Mouse (Mus musculus) C2C12 (cell line): ENCODE data around the gene Nrp2. TPM values are rescaled to one million over a fixed set of nuclear protein-coding genes. Genes with fewer than 3 reads are reported as not detected.
A peak's percentile ranks its signal among the peaks of the same experiment; 100 is the strongest.

Experiments used
- H3K27me3 ChIP-seq: one replicate; pipeline ENCODE4 v1.6.1; 2011; ENCODE audit not compliant: control insufficient read depth, insufficient read depth, insufficient read length
- H3K36me3 ChIP-seq: one replicate; pipeline ENCODE4 v1.6.1; 2011; ENCODE audit not compliant: control insufficient read depth, insufficient read depth
- H3K4me3 ChIP-seq: one replicate; pipeline ENCODE4 v1.5.1; 2011; ENCODE audit warnings: mild to moderate bottlenecking, control low read depth; ENCODE audit not compliant: poor library complexity, insufficient read depth, severe bottlenecking
- H3K79me2 ChIP-seq: one replicate; pipeline ENCODE4 v1.6.1; 2011; ENCODE audit not compliant: control insufficient read depth, insufficient read depth
- H3K79me3 ChIP-seq: one replicate; pipeline ENCODE4 v1.6.1; 2011; ENCODE audit warnings: low read depth, control low read depth
- H3ac ChIP-seq: one replicate; pipeline ENCODE3; 2011; ENCODE audit warnings: low read depth; ENCODE audit not compliant: control insufficient read depth, insufficient read length
- CEBPB ChIP-seq: IDR thresholded peaks from one replicate; pipeline ENCODE4 v1.6.1; 2011; ENCODE audit warnings: low read depth, mild to moderate bottlenecking, control low read depth, moderate library complexity
- CTCF ChIP-seq: IDR thresholded peaks from one replicate; pipeline ENCODE4 v1.5.1; 2011; ENCODE audit not compliant: control insufficient read depth, insufficient read depth, insufficient read length
- FOSL1 ChIP-seq: IDR thresholded peaks from one replicate; pipeline ENCODE4 v1.8.0; 2011; ENCODE audit warnings: mild to moderate bottlenecking, low read length; ENCODE audit not compliant: poor library complexity, insufficient read depth, severe bottlenecking
- MAX ChIP-seq: IDR thresholded peaks from one replicate; pipeline ENCODE4 v1.6.1; 2011; ENCODE audit warnings: mild to moderate bottlenecking, control low read depth
- MYOD1 ChIP-seq: IDR thresholded peaks from one replicate; pipeline ENCODE4 v1.6.1; 2011; ENCODE audit warnings: low read depth; ENCODE audit not compliant: control insufficient read depth, insufficient read length
- MYOG ChIP-seq: IDR thresholded peaks from one replicate; pipeline ENCODE4 v1.6.1; 2011; ENCODE audit not compliant: control insufficient read depth, insufficient read length; ENCODE audit errors: extremely low read depth
- USF1 ChIP-seq: IDR thresholded peaks from one replicate; pipeline ENCODE4 v1.6.1; 2011; ENCODE audit warnings: low read depth, mild to moderate bottlenecking, control low read depth, moderate library complexity
- polyA plus RNA-seq: library from polyadenylated mRNA; unstranded; fragments of >200 nt; fragmentation: generic; extraction: Trizol; gene quantifications from one replicate; pipeline ENCODE4 v1.2.1, GENCODE M21; 2012; ENCODE audit warnings: missing spikeins

Gene Nrp2
- polyA plus RNA-seq, 1 experiment: 16.8 TPM

DNA sequence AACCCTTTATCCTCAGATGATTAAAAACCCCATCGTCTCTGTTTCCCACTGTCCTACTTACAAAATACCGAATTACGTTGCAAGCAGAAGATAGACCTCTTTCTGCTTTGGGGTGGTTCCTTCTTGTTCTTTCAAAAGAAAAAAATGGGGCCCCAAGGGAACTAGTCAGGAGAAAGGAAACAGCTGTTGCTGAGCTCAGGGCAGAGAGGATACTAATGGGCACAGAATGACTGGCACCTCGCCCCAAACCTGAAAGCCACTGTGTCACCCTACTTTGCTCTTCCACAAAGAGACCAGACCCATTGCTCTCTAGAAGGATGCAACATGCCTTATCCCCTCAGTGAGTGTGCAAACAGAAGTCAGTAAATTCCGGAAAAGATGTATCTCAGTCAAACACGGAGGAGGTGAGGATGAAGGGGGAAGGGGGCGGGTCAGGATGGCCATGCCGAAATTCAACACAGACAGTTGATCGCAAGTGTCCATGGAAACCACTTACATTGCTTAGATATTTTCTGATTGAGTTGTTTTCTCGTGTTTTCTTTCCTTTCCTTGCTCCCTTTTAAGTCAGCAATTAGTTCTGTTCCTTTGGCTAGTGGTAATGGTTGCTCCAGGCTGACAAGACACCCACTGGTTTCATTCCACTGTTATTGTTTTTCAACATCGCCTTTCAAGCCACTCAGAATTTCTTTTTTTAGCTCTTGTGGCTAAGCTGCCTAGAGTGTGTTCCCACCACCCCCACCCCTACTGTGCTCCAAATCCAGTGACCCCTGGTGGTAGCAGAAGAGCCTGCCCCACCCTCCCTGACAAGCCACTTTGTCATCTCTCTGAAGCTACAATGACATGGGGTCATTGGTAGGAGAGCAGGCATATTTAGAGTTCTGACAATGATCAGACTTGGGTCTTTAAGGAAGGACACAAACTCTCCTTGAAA is 71.5 kb downstream of the Nrp2 start:
- no peak overlapping the region for H3K4me3 ChIP-seq
- peaks cover 50% of the 10 kb centered on the region for H3K36me3 ChIP-seq
- H3K79me3 ChIP-seq: no peaks in the 10 kb centered on the region
- TF ChIP-seq FOSL1 (no peak), MYOD1 (peak; percentile 63), CEBPB (no peak), MAX (no peak), MYOG (no peak), CTCF (no peak), USF1 (no peak)
- H3ac ChIP-seq: no peak overlapping the region
- H3K27me3 ChIP-seq: no peaks in the 10 kb centered on the region
- no peaks in the 10 kb centered on the region for H3K79me2 ChIP-seq

DNA sequence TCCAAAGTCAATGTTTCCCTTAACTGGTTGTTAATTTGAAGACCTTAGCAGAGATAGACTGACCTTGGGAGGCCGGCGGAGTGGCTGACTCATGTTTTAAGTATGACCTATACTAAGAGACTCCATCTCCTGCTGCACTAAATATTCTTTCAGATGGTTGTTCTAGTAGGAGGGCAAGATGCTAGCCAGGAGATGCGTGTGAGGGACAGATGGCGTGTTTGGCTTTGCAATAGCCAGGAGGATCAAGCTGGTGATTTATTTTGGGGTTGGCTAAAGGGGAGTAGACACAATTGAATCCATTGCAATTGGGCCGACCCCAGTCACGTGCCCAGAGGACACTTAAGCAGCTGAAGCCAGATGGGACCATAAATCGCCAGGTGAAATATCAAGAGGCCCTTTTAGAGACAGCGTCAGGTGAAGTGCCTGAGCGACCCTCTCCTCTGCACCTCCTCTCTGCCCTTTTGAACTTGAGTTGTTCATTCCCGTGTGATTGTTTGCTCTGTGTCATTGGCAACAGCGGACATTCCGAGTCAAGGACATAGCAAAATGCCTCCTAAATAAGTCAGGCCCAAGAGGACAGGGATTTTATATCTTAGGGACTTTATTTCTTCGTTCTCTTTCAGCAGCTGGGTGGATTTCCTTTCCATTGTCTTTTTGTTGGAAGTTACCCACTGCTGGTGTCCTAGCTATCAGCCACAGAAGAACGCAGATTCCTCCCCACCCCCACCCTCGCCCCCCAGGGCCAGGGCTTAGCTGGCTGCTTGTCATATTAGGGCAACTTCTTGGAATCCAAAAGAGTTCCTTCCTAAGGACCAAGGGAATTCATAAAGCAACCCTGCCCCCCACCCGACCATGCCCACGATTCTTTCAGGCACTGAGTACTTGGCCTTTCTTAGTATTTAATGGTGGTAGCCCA is 74.5 kb downstream of the Nrp2 start:
- TF ChIP-seq USF1: peak; percentile 83
- TF ChIP-seq MAX: no peak
- no peak for TF ChIP-seq CTCF
- TF ChIP-seq CEBPB: no peak
- TF ChIP-seq MYOD1: no peak
- no peak for TF ChIP-seq MYOG
- TF ChIP-seq FOSL1: no peak

DNA sequence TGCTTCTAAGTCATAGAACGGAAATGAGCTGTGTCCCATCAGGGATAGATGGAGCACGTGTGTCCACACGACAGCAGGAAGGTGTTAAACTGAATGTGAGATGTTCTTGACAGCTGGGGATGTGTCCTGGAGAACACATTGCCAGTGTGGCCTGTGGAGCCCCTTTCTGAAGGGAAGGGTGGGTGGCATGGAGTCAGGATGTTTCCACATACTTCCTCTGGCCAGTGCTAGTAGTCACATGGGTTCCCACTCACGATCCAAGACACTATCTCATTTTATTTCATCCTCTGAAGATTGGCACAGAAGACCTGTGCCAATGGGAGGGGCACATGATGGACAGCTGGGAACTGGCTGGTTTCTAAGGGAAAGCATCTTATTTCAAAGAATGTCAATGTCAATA is 75.8 kb downstream of the Nrp2 start:
- no peak overlapping the region for H3K4me3 ChIP-seq
- no peaks in the 10 kb centered on the region for H3K79me2 ChIP-seq
- TF ChIP-seq CTCF (no peak), MYOG (no peak), CEBPB (no peak), USF1 (no peak), MAX (no peak), FOSL1 (no peak), MYOD1 (no peak)
- no peak overlapping the region for H3ac ChIP-seq
- no peaks in the 10 kb centered on the region for H3K27me3 ChIP-seq
- no peaks in the 10 kb centered on the region for H3K79me3 ChIP-seq
- H3K36me3 ChIP-seq: peaks cover 37% of the 10 kb centered on the region

More for the DNA sequence above, 74.5 kb downstream of the Nrp2 start:
- Histone ChIP-seq H3ac (no peak overlapping the region), H3K36me3 (peaks cover 37% of the 10 kb centered on the region), H3K79me3 (no peaks in the 10 kb centered on the region), H3K27me3 (no peaks in the 10 kb centered on the region), H3K79me2 (no peaks in the 10 kb centered on the region), H3K4me3 (no peak overlapping the region)

DNA sequence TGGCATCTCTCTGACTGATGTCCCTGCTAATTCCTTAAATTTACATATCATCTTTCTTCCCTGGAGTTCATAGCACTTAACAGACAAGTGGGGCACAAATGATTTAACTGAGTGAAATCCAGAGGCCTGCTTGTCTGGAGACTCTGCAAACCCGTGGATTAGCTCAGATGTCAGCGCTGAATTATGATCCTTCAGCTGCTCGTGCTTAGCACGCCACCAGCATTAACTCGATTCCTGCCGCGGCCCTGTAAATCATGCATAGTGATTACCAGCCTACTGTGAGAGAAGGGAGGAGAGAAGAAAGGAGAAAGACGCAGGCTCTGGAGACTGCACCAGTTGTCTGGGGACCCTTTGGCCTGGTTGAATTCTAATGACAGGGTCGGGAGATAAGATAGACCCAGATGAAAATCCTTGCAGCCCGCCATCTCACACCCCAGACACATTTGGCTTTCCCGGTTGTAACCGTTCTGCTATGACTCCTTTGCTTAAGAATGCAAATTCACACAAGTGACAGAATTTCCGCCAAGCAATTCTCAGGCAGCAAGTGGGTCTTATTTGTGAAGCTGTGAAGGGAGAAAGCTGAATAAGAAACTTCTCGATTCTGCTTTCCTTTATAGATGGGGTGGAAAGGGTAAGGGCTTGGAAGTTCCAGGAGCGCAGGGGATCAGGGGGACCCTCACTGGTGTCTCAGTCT is 77.1 kb downstream of the Nrp2 start:
- no peaks in the 10 kb centered on the region for H3K27me3 ChIP-seq
- no peak overlapping the region for H3ac ChIP-seq
- TF ChIP-seq CEBPB (no peak), MYOD1 (peak; percentile 72)
- H3K36me3 ChIP-seq: peaks cover 45% of the 10 kb centered on the region
- no peaks in the 10 kb centered on the region for H3K79me2 ChIP-seq
- no peak overlapping the region for H3K4me3 ChIP-seq
- no peaks in the 10 kb centered on the region for H3K79me3 ChIP-seq

DNA sequence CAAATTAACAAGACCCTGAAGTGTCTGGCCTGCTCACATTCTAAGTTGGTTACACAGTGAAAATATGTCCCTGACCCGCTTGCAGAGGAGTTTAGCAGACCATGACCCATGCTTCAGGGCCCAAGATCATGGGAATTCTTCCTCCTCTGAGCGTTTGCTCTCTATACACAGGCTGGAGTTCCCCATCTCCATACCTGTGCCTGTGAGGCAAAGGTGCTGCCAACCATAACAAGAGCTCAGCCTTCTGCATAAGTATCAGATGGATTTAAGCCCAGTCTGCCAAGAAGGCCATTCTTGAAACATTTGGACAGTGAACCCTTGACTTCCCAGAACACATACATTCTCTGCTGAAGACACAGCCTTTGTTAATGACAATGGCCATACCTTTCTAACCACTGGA is 79.1 kb downstream of the Nrp2 start:
- Histone ChIP-seq H3K27me3 (no peaks in the 10 kb centered on the region), H3K36me3 (peaks cover 57% of the 10 kb centered on the region), H3K79me3 (no peaks in the 10 kb centered on the region), H3ac (no peak overlapping the region), H3K79me2 (no peaks in the 10 kb centered on the region), H3K4me3 (no peak overlapping the region)
- TF ChIP-seq USF1 (no peak), MAX (no peak), MYOG (no peak), CEBPB (no peak), MYOD1 (no peak), CTCF (no peak), FOSL1 (no peak)
